Mouse (Mus musculus): ENCODE data around the gene Pitx2. TPM values are rescaled to one million over a fixed set of nuclear protein-coding genes. Genes with fewer than 3 reads are reported as not detected.
A peak's percentile ranks its signal among the peaks of the same experiment; 100 is the strongest.

Pitx2 gene
- polyA plus RNA-seq, 1 experiment from 2014 or later, result 60.5 TPM

DNA sequence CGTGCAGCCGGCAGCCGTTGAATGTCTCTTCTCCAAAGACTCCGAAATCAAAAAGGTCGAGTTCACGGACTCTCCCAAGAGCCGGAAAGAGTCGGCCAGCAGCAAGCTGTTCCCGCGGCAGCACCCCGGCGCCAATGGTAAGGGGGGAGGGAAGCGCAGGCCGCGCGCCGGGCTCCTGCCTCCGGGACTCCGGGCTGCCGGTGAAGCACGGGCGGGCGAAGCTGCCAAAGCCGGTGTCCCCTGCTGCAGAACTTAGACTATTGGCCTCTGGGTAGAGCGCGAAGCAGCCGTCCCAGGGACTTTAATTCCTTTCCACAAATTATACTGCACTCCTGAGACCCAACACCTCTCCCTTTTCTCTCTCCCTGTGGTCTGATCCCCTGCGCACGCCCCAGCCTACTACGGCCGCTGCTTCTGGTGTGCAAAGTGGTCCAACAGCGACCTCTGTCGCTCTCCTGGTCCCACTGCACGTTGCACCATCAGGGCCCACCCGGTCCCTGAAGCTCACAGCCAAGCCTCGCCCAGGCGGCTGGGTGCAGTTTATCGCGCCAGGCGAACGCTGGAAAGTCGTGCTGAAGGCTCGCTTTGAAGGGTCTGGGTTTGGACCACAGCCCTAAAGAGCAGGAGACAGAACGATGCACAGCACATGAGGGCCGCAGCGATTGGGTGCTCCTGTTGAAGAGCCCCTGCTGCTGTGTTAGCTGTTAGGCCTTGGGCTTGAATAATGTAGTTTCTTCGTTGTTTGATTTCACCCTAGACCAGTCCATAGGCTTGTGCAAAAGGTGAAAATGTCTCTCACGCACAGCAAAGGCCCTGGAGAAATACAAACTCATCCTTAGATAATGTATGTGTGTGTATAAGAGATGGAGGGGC is 5.0 kb downstream of the Pitx2 start:
- no peak overlapping the region for H3K9ac ChIP-seq
- peaks cover 15% of the 10 kb centered on the region for H3K4me1 ChIP-seq
- peaks cover 81% of the 10 kb centered on the region for H3K27me3 ChIP-seq (replicated peaks)
- no peak overlapping the region for H3K27ac ChIP-seq
- peak overlapping the region; percentile 37 for H3K4me3 ChIP-seq
- H3K9me3 ChIP-seq, result no peaks in the 10 kb centered on the region
- under 1% methylated on average over 48 of the region's 48 CpGs for WGBS
- H3K4me2 ChIP-seq, result peak overlapping the region; percentile 73
- ATAC-seq (replicated peaks), result peak; percentile 95
- no peaks in the 10 kb centered on the region for H3K36me3 ChIP-seq (replicated peaks)

DNA sequence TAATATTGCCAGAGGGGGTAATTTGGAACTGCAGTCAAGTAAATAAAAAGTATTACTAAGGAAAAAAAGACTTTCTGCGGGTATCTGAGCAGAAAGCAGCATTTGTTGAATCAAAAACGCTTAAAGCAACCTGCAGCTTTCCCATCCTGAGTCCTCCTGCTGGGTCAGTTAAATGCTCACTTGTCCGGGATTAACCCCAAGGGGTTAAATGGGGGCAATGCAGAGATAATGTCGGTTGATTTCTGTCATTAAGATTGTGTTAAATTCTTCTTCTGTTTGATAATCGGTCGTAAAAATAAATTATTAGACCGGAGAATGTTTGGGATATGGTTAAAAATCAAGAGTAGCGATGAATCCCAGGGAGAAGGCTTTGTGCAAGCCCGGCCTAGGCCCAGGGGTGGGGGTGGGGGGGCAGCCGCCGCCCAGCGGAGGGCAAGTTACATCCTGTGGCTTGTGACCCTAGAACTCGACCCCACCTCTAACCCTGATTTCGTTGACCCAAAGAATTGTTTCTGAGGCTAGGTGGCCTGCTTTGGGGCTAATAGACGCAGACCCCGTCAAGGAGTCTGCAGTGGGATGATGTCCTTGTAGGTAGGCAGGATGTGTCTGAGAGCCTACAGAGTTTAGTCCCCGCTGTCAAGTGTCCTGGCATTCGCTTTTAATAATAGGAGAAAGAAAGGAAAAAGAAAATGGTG is 6.0 kb downstream of the Pitx2 start:
- no peak for ATAC-seq (replicated peaks)
- peaks cover 10% of the 10 kb centered on the region for H3K4me1 ChIP-seq

DNA sequence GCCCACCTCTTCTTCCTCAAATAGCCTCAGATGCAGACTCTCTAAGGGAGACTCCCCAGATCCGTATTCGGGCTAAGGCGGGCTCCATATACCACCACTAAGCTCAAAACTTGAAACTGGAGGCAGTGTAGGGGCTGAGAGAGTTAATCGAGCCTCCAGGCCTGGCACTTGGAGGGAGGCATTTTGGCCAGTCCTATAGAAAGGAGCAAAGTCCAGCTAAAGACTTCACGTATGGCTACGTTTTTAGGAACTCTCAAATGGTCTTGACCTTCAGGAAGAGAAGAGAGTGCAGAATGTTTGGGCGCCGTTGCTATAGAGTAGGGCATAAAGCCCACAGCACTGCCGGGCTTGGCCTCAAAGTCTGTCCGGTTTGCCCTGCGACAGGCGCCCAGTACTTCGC is 7.1 kb downstream of the Pitx2 start:
- no peak for ATAC-seq (replicated peaks)
- Histone ChIP-seq H3K9me3 (no peaks in the 10 kb centered on the region), H3K36me3 (replicated peaks) (no peaks in the 10 kb centered on the region), H3K4me3 (no peak overlapping the region), H3K27ac (no peak overlapping the region), H3K9ac (no peak overlapping the region), H3K4me1 (peaks cover 10% of the 10 kb centered on the region), H3K4me2 (no peak overlapping the region), H3K27me3 (replicated peaks) (peaks cover 90% of the 10 kb centered on the region)
- WGBS, result under 1% methylated on average over 13 of the region's 13 CpGs

More for the DNA sequence above, 6.0 kb downstream of the Pitx2 start:
- Histone ChIP-seq H3K36me3 (replicated peaks) (no peaks in the 10 kb centered on the region), H3K4me3 (no peak overlapping the region), H3K4me2 (no peak overlapping the region), H3K9me3 (no peaks in the 10 kb centered on the region), H3K27ac (no peak overlapping the region), H3K27me3 (replicated peaks) (peaks cover 87% of the 10 kb centered on the region), H3K9ac (no peak overlapping the region)
- 1% methylated on average over 18 of the region's 18 CpGs for WGBS

DNA sequence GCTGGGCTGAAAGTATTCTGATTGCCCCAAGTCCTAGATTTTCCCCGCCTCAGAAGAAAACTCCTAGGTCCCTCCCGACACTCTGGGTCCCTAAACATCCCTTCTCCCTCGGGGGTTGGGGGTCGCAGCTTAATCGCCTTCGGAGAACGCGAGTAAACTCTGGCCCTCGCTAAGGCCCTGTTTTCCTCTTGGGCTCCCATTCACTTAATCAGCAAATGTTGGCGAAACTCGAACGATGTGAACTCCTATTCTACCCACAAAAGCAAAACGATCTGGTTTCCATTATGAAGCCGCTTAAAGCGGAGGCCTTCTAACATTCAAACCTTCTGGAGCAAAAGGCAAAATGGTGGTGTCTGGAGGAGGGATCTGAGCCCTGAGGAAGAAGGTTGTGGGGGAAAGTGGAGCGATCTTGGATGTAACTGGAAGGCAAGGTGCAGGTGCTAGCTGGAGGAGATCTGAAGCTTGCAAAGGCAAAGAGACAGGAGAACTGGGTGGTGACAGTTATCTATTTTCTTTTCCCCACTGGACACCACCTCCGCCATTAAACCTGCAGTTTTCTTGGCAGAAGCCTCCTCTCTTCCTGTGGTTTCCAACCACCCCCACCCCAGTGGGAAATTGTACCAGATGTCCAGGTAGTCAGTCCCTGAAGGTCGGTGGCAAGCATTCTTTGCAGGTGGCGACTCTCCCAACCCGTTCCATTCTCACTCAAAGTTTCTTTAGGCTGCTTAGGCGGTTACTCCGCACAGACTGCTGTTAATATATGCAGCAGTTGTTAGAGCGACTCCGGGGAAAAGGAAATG is 7.8 kb downstream of the Pitx2 start:
- WGBS, result 1% methylated on average over 24 of the region's 24 CpGs
- Histone ChIP-seq H3K9me3 (no peaks in the 10 kb centered on the region), H3K4me3 (no peak overlapping the region), H3K36me3 (replicated peaks) (no peaks in the 10 kb centered on the region), H3K4me2 (no peak overlapping the region), H3K9ac (no peak overlapping the region), H3K27me3 (replicated peaks) (peaks cover 93% of the 10 kb centered on the region), H3K4me1 (peaks cover 10% of the 10 kb centered on the region), H3K27ac (no peak overlapping the region)
- ATAC-seq (replicated peaks), result no peak

DNA sequence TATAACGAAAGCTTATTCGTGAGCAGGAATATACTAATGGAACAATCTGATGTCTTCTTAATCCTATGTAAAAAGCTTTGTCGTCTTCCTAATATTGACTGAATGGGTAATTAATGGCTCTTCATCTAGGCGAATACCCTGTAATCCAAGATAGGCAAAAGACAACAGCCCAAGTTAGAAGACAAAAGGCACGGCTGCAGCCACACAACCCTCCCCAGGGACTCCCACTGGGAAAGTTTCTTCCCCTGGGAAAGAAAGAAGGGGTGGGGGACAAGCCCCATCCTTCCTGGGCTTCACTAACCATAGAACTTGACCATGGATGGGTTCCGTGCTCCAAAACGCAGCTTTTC is 8.3 kb downstream of the Pitx2 start:
- Histone ChIP-seq H3K27ac (no peak overlapping the region), H3K4me1 (peaks cover 10% of the 10 kb centered on the region), H3K9me3 (no peaks in the 10 kb centered on the region), H3K36me3 (replicated peaks) (no peaks in the 10 kb centered on the region), H3K4me2 (no peak overlapping the region), H3K27me3 (replicated peaks) (peaks cover 90% of the 10 kb centered on the region), H3K4me3 (no peak overlapping the region), H3K9ac (no peak overlapping the region)
- no peak for ATAC-seq (replicated peaks)
- WGBS, result under 1% methylated on average over 7 of the region's 7 CpGs

DNA sequence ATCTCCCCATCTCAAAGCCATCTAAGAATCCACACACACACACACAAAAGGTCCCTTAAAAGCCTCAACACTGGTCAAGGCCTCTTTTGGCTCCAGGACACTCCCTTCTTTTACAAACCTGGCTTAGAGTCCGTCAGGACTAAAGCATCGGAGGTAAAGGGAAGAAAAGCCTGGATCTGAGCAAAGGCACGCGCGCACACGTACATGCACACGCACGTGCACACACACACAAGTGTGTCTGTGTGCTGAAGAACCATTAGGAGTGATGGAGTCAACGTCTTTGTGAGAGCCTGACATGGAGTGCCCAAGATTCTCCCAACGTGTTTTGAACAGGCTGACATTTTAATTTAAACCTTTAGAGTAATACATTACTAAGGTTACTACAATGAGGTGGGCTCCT is 8.7 kb downstream of the Pitx2 start:
- WGBS, result under 1% methylated on average over 10 of the region's 10 CpGs

DNA sequence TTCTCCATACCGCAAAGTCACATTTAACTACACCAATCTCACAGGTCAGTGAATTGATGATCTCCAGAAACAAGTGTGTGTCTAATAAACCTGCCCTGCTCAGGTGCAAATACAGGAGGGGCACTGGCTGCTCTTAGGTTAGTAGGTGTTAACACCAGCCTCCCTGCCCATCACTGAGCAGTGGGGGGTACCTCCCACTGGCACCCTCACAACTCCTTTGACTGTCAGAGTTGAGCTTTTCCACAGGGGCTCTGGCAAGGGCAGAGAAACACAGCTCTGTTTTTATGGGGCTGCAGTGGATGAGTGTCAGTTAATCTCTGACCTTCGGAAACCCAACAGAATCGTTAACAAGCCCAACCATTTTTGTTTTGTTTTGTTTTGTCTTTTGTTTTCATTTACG is 9.6 kb downstream of the Pitx2 start:
- no peaks in the 10 kb centered on the region for H3K9me3 ChIP-seq
- H3K4me3 ChIP-seq, result no peak overlapping the region
- H3K4me2 ChIP-seq, result no peak overlapping the region
- H3K27me3 ChIP-seq (replicated peaks), result peaks cover 87% of the 10 kb centered on the region
- WGBS, result 2% methylated on average over 4 of the region's 4 CpGs
- H3K27ac ChIP-seq, result no peak overlapping the region
- peaks cover 15% of the 10 kb centered on the region for H3K4me1 ChIP-seq
- no peak for ATAC-seq (replicated peaks)
- H3K9ac ChIP-seq, result no peak overlapping the region
- no peaks in the 10 kb centered on the region for H3K36me3 ChIP-seq (replicated peaks)

More for the DNA sequence above, 8.7 kb downstream of the Pitx2 start:
- ATAC-seq (replicated peaks), result no peak
- Histone ChIP-seq H3K9me3 (no peaks in the 10 kb centered on the region), H3K9ac (no peak overlapping the region), H3K27ac (no peak overlapping the region), H3K27me3 (replicated peaks) (peaks cover 89% of the 10 kb centered on the region), H3K36me3 (replicated peaks) (no peaks in the 10 kb centered on the region), H3K4me1 (peaks cover 11% of the 10 kb centered on the region), H3K4me3 (no peak overlapping the region), H3K4me2 (no peak overlapping the region)

DNA sequence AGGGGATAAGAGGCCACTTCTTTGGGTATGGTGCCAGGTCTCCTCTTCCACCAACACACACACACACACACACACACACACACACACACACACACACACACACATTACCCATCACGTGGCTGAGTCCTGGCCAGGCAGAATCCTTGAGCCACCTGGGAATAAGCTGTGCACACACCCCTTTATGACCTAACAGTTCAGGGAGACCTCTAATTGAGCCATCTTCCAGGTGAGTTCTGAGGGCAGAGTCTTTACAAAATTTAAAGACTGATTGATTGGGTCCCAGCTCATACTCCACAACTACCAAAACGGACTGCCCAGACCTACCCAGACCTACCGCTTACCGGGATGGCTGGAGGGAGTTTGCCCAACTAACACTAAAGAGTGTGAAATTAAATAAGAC is 10.1 kb downstream of the Pitx2 start:
- ATAC-seq (replicated peaks), result no peak
- Histone ChIP-seq H3K36me3 (replicated peaks) (no peaks in the 10 kb centered on the region), H3K4me3 (no peak overlapping the region), H3K4me1 (peaks cover 15% of the 10 kb centered on the region), H3K27ac (no peak overlapping the region), H3K27me3 (replicated peaks) (peaks cover 83% of the 10 kb centered on the region), H3K4me2 (no peak overlapping the region), H3K9ac (no peak overlapping the region), H3K9me3 (no peaks in the 10 kb centered on the region)
- WGBS, result 0% methylated on average over 4 of the region's 4 CpGs

DNA sequence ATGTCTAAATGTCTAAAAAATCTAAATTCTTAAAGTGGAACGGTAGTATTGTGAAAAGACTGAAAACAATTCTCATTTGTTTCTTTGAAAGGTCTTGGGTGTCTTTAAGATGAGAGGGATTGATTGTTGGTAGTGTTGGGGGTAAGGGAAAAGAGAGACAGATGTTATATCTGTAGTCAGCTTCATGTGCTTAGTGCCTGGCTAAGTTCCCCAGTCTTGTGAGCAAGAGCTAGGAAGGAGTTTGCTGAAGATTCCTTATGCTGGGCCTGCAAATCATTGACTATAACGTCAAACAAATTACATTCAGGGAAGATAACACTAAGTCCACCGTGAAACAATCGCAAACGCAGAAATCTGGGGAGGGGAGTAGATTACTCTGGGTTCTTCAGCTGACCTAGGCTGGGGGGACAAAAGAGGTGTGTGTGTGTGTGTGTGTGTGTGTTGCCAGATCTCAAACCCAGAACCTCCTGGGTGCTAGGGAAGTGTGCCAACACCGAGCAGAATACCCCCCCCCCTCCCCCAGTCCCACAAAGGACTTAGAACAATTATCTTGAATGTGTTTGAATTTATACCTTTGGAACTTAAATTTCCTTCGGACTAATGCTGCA is 12.5 kb downstream of the Pitx2 start:
- H3K27ac ChIP-seq, result no peak overlapping the region
- no peaks in the 10 kb centered on the region for H3K9me3 ChIP-seq
- H3K4me3 ChIP-seq, result no peak overlapping the region
- WGBS, result 2% methylated on average over 7 of the region's 7 CpGs
- H3K9ac ChIP-seq, result no peak overlapping the region
- no peaks in the 10 kb centered on the region for H3K36me3 ChIP-seq (replicated peaks)
- H3K4me1 ChIP-seq, result peaks cover 21% of the 10 kb centered on the region
- no peak for ATAC-seq (replicated peaks)
- no peak overlapping the region for H3K4me2 ChIP-seq
- H3K27me3 ChIP-seq (replicated peaks), result peaks cover 74% of the 10 kb centered on the region

DNA sequence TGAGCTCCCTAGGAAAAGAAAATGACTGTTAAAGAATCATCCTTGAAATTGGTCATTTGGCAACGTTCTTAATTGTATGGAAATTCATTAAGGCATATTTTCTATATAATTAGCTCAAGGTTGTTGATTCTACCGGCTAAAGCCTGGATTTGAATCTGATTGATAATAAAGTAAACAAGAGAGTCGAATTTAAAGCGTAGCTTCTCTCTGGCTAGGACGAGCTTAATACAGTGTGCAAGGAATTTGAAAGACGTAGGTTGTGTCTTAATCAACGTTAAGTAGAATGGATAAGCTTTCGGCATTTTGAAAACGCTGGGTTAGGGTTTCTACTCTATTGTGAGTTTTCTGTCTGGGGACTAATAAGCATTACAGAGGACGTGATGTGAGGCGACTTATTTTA is 13.1 kb downstream of the Pitx2 start:
- peaks cover 68% of the 10 kb centered on the region for H3K27me3 ChIP-seq (replicated peaks)
- no peaks in the 10 kb centered on the region for H3K9me3 ChIP-seq
- H3K27ac ChIP-seq, result no peak overlapping the region
- peaks cover 21% of the 10 kb centered on the region for H3K4me1 ChIP-seq
- no peaks in the 10 kb centered on the region for H3K36me3 ChIP-seq (replicated peaks)
- no peak overlapping the region for H3K4me2 ChIP-seq
- H3K9ac ChIP-seq, result no peak overlapping the region
- no peak overlapping the region for H3K4me3 ChIP-seq
- 2% methylated on average over 11 of the region's 11 CpGs for WGBS
- ATAC-seq (replicated peaks), result no peak

DNA sequence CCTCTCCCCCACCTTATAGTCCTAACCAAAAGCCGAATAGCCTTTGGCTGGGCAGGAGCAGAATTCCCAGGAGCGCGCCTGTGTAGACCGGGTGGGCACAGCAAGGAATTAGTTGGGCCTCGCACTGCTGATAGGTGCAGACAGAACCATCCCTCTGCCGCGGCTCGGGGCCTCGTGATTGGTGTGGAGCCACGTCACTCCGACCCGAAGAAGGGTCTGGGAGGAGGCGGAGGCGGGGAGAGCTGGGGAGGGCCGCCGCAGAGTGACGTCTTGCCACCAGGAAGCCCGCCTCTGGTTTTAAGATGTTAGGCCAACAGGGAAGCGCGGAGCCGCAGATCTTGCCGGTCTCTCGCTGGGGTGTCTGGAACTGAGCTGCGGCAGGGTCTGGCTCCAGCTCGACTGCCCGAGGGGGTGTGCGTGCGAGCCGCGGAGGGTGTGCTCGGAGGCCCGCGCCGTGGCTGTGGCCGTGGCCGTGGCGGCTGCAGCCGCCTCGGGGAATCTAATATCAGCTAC is 14.0 kb downstream of the Pitx2 start:
- H3K27me3 ChIP-seq (replicated peaks), result peaks cover 68% of the 10 kb centered on the region
- peaks cover 21% of the 10 kb centered on the region for H3K4me1 ChIP-seq
- H3K9ac ChIP-seq, result no peak overlapping the region
- H3K4me3 ChIP-seq, result peak overlapping the region; percentile 40
- no peaks in the 10 kb centered on the region for H3K36me3 ChIP-seq (replicated peaks)
- no peaks in the 10 kb centered on the region for H3K9me3 ChIP-seq
- WGBS, result under 1% methylated on average over 39 of the region's 39 CpGs
- H3K27ac ChIP-seq, result peak overlapping the region; percentile 21; the same call in 1 of the 2 replicates
- peak overlapping the region; percentile 58 for H3K4me2 ChIP-seq
- ATAC-seq (replicated peaks), result peak; percentile 93
